Mouse (Mus musculus) forebrain, embryonic 13.5 days (tissue): ENCODE data around the gene Wdr76. TPM values are rescaled to one million over a fixed set of nuclear protein-coding genes. Genes with fewer than 3 reads are reported as not detected.

Experiments used
- ATAC-seq: fragments of 200-750 bp; cut with Nextera tagmentation; 2 replicates; pipeline ENCODE4 v1.8.0; 2017
- H3K27ac ChIP-seq: fragments of 300-500 bp; sonication (generic); 2 replicates; pipeline ENCODE4 v1.5.1; 2015; ENCODE audit warnings: inconsistent platforms, mild to moderate bottlenecking, moderate library complexity
- H3K27me3 ChIP-seq: fragments of 300-500 bp; sonication (generic); 2 replicates; pipeline ENCODE4 v1.6.1; 2015; ENCODE audit warnings: mild to moderate bottlenecking, inconsistent platforms
- H3K36me3 ChIP-seq: fragments of 300-500 bp; sonication (generic); 2 replicates; pipeline ENCODE4 v1.6.1; 2015; ENCODE audit warnings: mild to moderate bottlenecking, inconsistent platforms; ENCODE audit not compliant: poor library complexity, severe bottlenecking
- H3K4me1 ChIP-seq: fragments of 300-500 bp; sonication (generic); 2 replicates; pipeline ENCODE4 v1.6.1; 2015; ENCODE audit warnings: inconsistent platforms
- H3K4me2 ChIP-seq: fragments of 300-500 bp; sonication (generic); 2 replicates; pipeline ENCODE4 v1.6.1; 2015; ENCODE audit warnings: inconsistent platforms, mild to moderate bottlenecking, moderate library complexity
- H3K4me3 ChIP-seq: fragments of 300-500 bp; sonication (generic); 2 replicates; pipeline ENCODE4 v1.5.1; 2015; ENCODE audit warnings: mild to moderate bottlenecking, inconsistent platforms
- H3K9ac ChIP-seq: fragments of 300-500 bp; sonication (generic); 2 replicates; pipeline ENCODE4 v1.6.1; 2015; ENCODE audit warnings: mild to moderate bottlenecking, inconsistent platforms
- H3K9me3 ChIP-seq: fragments of 300-500 bp; sonication (generic); replicated peaks from 2 replicates; pipeline ENCODE4 v1.6.1; 2016; ENCODE audit warnings: inconsistent platforms
- WGBS: fragments of 180-500 bp; shearing (Covaris S2); methylation state at CpG from one replicate; pipeline ENCODE4 v1.1.7; 2015; 5-methylcytosine and 5-hydroxymethylcytosine counted together
- polyA plus RNA-seq: library from polyadenylated mRNA; unstranded; fragments of >200 nt; fragmentation: Nextera tagmentation; extraction: Ambion mirVana; gene quantifications from 2 replicates; pipeline ENCODE4 v1.2.1, GENCODE M21; 2015

The Wdr76 gene
- polyA plus RNA-seq, 1 experiment from 2014 or later, result 13.5 TPM

GRCm38 (mm10) chr2:121525056-121525455, 18.5 kb downstream of the Wdr76 start:
- WGBS, result 90% methylated on average over 2 of the region's 2 CpGs
- Histone ChIP-seq H3K36me3 (peaks cover 40% of the 10 kb centered on the region), H3K27ac (no peak overlapping the region), H3K9me3 (no peaks in the 10 kb centered on the region), H3K4me3 (no peak overlapping the region), H3K4me2 (no peak overlapping the region), H3K9ac (no peak overlapping the region), H3K27me3 (no peaks in the 10 kb centered on the region), H3K4me1 (no peaks in the 10 kb centered on the region)
- no peak for ATAC-seq

DNA sequence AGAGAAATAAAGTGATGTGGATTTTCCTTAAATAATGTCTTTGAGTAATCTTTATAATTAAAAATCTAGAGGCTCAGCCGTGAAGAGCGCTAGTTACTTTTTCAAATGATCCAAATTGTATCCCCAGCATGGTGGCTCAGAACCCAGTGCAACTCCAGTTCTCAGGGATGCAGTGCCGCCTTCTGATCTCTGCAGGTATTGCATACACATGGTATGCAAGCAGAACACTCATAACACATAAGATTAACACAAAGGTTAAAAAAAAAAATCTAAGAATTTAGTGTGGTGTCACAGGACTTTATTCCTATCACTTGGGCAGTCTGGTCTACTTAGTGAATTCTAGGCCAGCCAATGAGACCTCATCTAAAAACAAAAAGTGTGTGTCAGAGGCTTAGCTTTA, 38.3 kb downstream of the Wdr76 start:
- WGBS, result 88% methylated on average over 3 of the region's 3 CpGs
- Histone ChIP-seq H3K36me3 (peaks cover 79% of the 10 kb centered on the region), H3K27ac (no peak overlapping the region), H3K9ac (no peak overlapping the region), H3K4me1 (no peaks in the 10 kb centered on the region), H3K9me3 (no peaks in the 10 kb centered on the region), H3K27me3 (no peaks in the 10 kb centered on the region), H3K4me2 (no peak overlapping the region), H3K4me3 (no peak overlapping the region)
- no peak for ATAC-seq

DNA sequence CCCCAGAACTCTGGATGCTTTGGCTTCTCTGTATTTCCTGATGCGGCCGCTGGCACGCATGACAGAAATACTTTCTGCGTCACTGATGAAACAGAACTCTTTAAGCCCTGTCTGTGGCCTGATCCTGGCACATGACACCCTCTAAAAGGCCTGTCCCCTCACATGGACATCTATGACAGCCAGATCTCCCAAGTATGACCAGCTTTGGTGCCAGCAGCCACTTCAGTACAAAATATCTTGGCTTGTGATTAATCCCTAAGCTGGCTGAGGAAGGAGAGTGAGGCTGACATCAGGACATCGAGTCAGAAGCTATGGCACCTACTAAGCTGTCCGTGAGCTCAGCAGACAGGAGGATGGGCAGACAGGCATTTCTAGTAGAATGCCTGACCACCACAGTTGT, 43.1 kb downstream of the Wdr76 start:
- no peak for ATAC-seq
- no peak overlapping the region for H3K9ac ChIP-seq
- H3K27me3 ChIP-seq, result no peaks in the 10 kb centered on the region
- H3K9me3 ChIP-seq, result no peaks in the 10 kb centered on the region
- H3K27ac ChIP-seq, result no peak overlapping the region
- no peaks in the 10 kb centered on the region for H3K4me1 ChIP-seq
- no peak overlapping the region for H3K4me3 ChIP-seq
- H3K36me3 ChIP-seq, result peaks cover 86% of the 10 kb centered on the region
- no peak overlapping the region for H3K4me2 ChIP-seq
- WGBS, result 95% methylated on average over 6 of the region's 6 CpGs

DNA sequence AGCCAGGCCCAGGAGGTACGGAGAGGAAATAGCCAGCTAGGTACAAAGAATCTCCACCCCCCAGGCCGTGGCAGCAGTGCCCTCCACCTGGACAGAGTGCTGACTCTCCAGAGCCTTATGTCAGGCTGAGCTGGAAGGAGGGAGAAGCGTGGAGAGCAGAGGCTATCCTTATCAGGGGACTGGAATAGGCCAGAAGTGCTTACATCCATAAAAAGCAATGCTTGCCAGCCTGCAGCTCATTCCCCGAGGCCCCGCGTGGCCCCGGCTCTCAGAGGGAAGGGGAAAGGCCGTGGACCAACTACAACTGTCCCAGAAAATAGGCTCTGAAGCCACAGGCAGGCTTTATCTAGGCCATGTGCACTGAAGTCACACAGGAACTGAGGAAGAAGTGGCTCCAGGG, 44.7 kb downstream of the Wdr76 start:
- Histone ChIP-seq H3K4me3 (no peak overlapping the region), H3K4me1 (no peaks in the 10 kb centered on the region), H3K9me3 (no peaks in the 10 kb centered on the region), H3K36me3 (peaks cover 73% of the 10 kb centered on the region), H3K27me3 (no peaks in the 10 kb centered on the region), H3K27ac (no peak overlapping the region), H3K9ac (no peak overlapping the region), H3K4me2 (no peak overlapping the region)
- ATAC-seq, result no peak
- WGBS, result 88% methylated on average over 8 of the region's 8 CpGs

DNA sequence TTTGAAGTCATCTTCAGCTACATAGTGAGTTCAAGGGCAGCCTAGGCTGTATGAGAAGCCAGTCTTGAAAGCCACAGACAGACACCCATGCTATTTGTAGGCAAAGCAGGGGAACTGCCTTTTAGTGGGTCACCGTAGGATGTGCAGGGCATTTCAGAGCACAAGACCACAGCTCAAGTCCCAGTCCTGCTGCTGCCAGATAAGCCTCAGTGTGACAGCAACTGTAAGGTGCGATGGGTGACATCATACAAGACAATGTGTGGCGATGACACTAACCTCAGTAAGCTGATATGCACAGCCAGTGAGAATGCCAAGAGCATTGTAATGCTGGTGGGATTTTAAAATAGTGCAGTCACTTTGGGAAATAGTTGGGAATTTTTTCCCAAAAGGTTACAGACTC, 56.6 kb downstream of the Wdr76 start:
- H3K4me2 ChIP-seq, result no peak overlapping the region
- no peaks in the 10 kb centered on the region for H3K9me3 ChIP-seq
- H3K36me3 ChIP-seq, result peaks cover 60% of the 10 kb centered on the region
- no peak overlapping the region for H3K27ac ChIP-seq
- H3K4me1 ChIP-seq, result no peaks in the 10 kb centered on the region
- no peak overlapping the region for H3K4me3 ChIP-seq
- 97% methylated on average over 3 of the region's 3 CpGs for WGBS
- H3K9ac ChIP-seq, result no peak overlapping the region
- no peaks in the 10 kb centered on the region for H3K27me3 ChIP-seq
- ATAC-seq, result no peak

- Histone ChIP-seq H3K27ac (no peak overlapping the region), H3K4me3 (no peak overlapping the region), H3K36me3 (peaks cover 58% of the 10 kb centered on the region), H3K9ac (no peak overlapping the region), H3K27me3 (no peaks in the 10 kb centered on the region), H3K4me2 (no peak overlapping the region), H3K9me3 (no peaks in the 10 kb centered on the region), H3K4me1 (no peaks in the 10 kb centered on the region)
- ATAC-seq, result no peak
- WGBS, result 54% methylated on average over 5 of the region's 5 CpGs
Observed at GRCm38 (mm10) chr2:121565911-121566310, 59.4 kb downstream of the Wdr76 start.

- Histone ChIP-seq H3K9me3 (no peaks in the 10 kb centered on the region), H3K9ac (no peak overlapping the region), H3K27ac (no peak overlapping the region), H3K4me3 (no peak overlapping the region), H3K4me1 (no peaks in the 10 kb centered on the region), H3K27me3 (no peaks in the 10 kb centered on the region), H3K36me3 (peaks cover 48% of the 10 kb centered on the region), H3K4me2 (no peak overlapping the region)
- no peak for ATAC-seq
- 93% methylated on average over 3 of the region's 3 CpGs for WGBS
Observed at GRCm38 (mm10) chr2:121570049-121570448, 63.5 kb downstream of the Wdr76 start.

DNA sequence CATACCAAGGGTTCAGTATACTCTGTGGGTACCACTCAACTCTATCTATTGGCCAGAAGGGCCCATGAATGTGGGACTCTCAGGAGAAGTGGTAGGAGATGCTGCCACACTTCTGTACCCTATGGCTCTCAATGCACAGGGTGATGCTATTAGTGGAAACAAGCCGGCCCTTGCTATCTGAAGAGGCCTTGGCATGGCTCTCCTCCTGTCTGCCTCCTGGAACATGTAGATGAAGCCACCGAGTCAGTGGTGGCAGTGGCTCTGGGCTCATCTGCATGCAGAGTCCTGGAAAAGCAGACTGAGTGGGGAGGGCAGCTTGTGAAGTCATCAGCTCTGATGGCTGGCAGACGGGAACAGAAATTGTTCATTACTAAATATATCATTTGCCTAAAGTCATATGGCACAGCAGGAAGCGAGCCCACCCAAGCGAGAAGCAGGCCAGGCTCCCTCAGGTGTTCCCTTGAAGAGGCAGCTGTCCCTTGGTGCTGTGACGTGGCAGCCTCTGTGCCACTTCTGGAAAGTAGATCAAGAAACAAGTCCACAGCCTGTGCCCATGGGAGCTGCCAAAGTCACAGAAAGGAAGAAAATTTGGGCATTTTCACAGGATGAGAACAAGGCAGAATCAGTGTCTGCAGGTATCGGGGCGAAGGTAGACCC, 64.6 kb downstream of the Wdr76 start:
- ATAC-seq, result no peak

GRCm38 (mm10) chr2:121571780-121572179, 65.3 kb downstream of the Wdr76 start:
- H3K27ac ChIP-seq, result no peak overlapping the region
- H3K4me1 ChIP-seq, result no peaks in the 10 kb centered on the region
- no peaks in the 10 kb centered on the region for H3K9me3 ChIP-seq
- WGBS, result 26% methylated on average over 7 of the region's 7 CpGs
- H3K4me2 ChIP-seq, result no peak overlapping the region
- H3K9ac ChIP-seq, result no peak overlapping the region
- no peak overlapping the region for H3K4me3 ChIP-seq
- no peaks in the 10 kb centered on the region for H3K27me3 ChIP-seq
- ATAC-seq, result peak; percentile 91
- H3K36me3 ChIP-seq, result peaks cover 39% of the 10 kb centered on the region

More for the DNA sequence above, 64.6 kb downstream of the Wdr76 start:
- H3K4me2 ChIP-seq, result no peak overlapping the region
- 81% methylated on average over 8 of the region's 8 CpGs for whole genome bisulfite sequencing
- H3K4me1 ChIP-seq, result no peaks in the 10 kb centered on the region
- H3K9me3 ChIP-seq, result no peaks in the 10 kb centered on the region
- H3K27ac ChIP-seq, result no peak overlapping the region
- peaks cover 44% of the 10 kb centered on the region for H3K36me3 ChIP-seq
- H3K27me3 ChIP-seq, result no peaks in the 10 kb centered on the region
- no peak overlapping the region for H3K4me3 ChIP-seq
- no peak overlapping the region for H3K9ac ChIP-seq

DNA sequence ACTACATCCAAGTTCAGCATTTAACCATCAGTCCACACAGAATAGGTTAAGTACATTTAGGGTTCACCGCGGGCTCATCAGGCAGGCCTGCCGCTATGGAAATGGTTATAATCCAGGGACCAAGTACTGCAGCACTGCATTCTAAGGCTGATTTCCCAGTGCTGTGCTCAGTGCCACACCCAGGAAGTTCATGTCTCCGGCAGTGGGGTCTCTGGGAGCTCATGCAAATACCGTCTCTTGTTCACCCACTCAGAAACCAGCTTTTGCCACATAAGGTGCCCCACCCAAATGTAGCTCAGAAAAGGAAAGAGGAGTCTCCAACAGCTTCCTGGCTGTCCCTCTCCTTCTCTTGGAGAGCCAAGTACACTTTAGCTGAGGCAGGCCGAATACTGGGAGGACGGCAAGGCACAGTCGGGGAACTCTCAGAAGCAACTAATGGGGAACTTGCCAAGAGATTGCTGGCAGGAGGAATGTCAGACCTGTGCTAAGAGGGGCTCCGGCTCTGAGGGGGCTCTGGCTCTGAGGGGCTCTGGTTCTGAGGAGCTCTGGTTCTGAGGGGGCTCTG, 67.6 kb downstream of the Wdr76 start:
- no peak for ATAC-seq
- H3K9me3 ChIP-seq, result no peaks in the 10 kb centered on the region
- 82% methylated on average over 9 of the region's 9 CpGs for WGBS
- no peaks in the 10 kb centered on the region for H3K4me1 ChIP-seq
- peaks cover 23% of the 10 kb centered on the region for H3K36me3 ChIP-seq
- no peak overlapping the region for H3K27ac ChIP-seq
- H3K4me3 ChIP-seq, result no peak overlapping the region
- no peaks in the 10 kb centered on the region for H3K27me3 ChIP-seq
- H3K9ac ChIP-seq, result no peak overlapping the region
- no peak overlapping the region for H3K4me2 ChIP-seq

GRCm38 (mm10) chr2:121575741-121576201, 69.2 kb downstream of the Wdr76 start:
- no peaks in the 10 kb centered on the region for H3K4me1 ChIP-seq
- no peak for ATAC-seq
- peaks cover 15% of the 10 kb centered on the region for H3K36me3 ChIP-seq
- no peak overlapping the region for H3K9ac ChIP-seq
- H3K9me3 ChIP-seq, result no peaks in the 10 kb centered on the region
- H3K4me3 ChIP-seq, result no peak overlapping the region
- WGBS, result 60% methylated on average over 8 of the region's 8 CpGs
- H3K27ac ChIP-seq, result no peak overlapping the region
- H3K4me2 ChIP-seq, result no peak overlapping the region
- no peaks in the 10 kb centered on the region for H3K27me3 ChIP-seq

GRCm38 (mm10) chr2:121582809-121583376, 76.4 kb downstream of the Wdr76 start:
- no peak overlapping the region for H3K4me3 ChIP-seq
- peaks cover 4% of the 10 kb centered on the region; the same call in 1 of the 2 replicates for H3K36me3 ChIP-seq
- H3K9me3 ChIP-seq, result no peaks in the 10 kb centered on the region
- H3K4me1 ChIP-seq, result peaks cover 5% of the 10 kb centered on the region
- H3K27ac ChIP-seq, result no peak overlapping the region
- no peak overlapping the region for H3K4me2 ChIP-seq
- H3K27me3 ChIP-seq, result no peaks in the 10 kb centered on the region
- H3K9ac ChIP-seq, result no peak overlapping the region
- no peak; the same call in 1 of the 2 replicates for ATAC-seq
- WGBS, result 83% methylated on average over 13 of the region's 13 CpGs
